Mouse (Mus musculus): ENCODE measurements around the gene Tmem50b. TPM values are rescaled to one million over a fixed set of nuclear protein-coding genes. Genes with fewer than 3 reads are reported as not detected.

Gene Tmem50b
- total RNA-seq, 2 experiments from 2014 or later, result 55.0 to 67.6 TPM

GRCm38 (mm10) chr16:91612525-91612924 lies 14.9 kb upstream of the Tmem50b start:
- intact Hi-C loops (cut with DNase I), result no loop called here
- DNase-seq, result no peak

GRCm38 (mm10) chr16:91611248-91611647 lies 13.6 kb upstream of the Tmem50b start:
- no peak for DNase-seq
- intact Hi-C loops (cut with DNase I), result no loop called here

- peak; percentile 41 to 48 for DNase-seq
- intact Hi-C loops (cut with DNase I), result no loop called here
Observed at GRCm38 (mm10) chr16:91609501-91610245, 12.1 kb upstream of the Tmem50b start.

GRCm38 (mm10) chr16:91606958-91607357 lies 9.4 kb upstream of the Tmem50b start:
- DNase-seq, result no peak
- intact Hi-C loops (cut with DNase I), result no loop called here

GRCm38 (mm10) chr16:91605156-91605555 lies 7.6 kb upstream of the Tmem50b start:
- DNase-seq, result peak in 1 of 2 experiments; percentile 38

GRCm38 (mm10) chr16:91601693-91602092 lies 4.1 kb upstream of the Tmem50b start:
- intact Hi-C loops (cut with DNase I), result no loop called here
- DNase-seq, result no peak

More at GRCm38 (mm10) chr16:91605156-91605555, 7.6 kb upstream of the Tmem50b start:
- intact Hi-C loops (cut with DNase I), result no loop called here

- DNase-seq, result no peak
- intact Hi-C loops (cut with DNase I), result no loop called here
Observed at GRCm38 (mm10) chr16:91601081-91601480, 3.5 kb upstream of the Tmem50b start.

GRCm38 (mm10) chr16:91599242-91599641 lies 1.6 kb upstream of the Tmem50b start:
- intact Hi-C loops (cut with DNase I), result loop anchor here (2.0 to 5.0 kb wide), 3 partner anchors 20 to 52 kb away; partner anchors contain the start of genes Dnajc28, Gart, Ifngr2 and Son
- DNase-seq, result no peak

- intact Hi-C loops (cut with DNase I), result loop anchor here (5.0 kb wide), 2 partner anchors 50 kb away; partner anchors contain the start of genes Gart, Ifngr2 and Son
- peak in 1 of 2 experiments; percentile 18 for DNase-seq
Observed at GRCm38 (mm10) chr16:91596779-91597671, 575 bp downstream of the Tmem50b start.

- intact Hi-C loops (cut with DNase I), result loop anchor here (5.0 kb wide), 2 partner anchors 49 to 51 kb away; partner anchors contain the start of genes Gart, Ifngr2 and Son
- no peak for DNase-seq
Observed at GRCm38 (mm10) chr16:91596397-91596778, 1.2 kb downstream of the Tmem50b start.

GRCm38 (mm10) chr16:91595076-91595475 lies 2.5 kb downstream of the Tmem50b start:
- peak; percentile 25 to 39 for DNase-seq
- intact Hi-C loops (cut with DNase I), result loop anchor here (5.0 kb wide), 2 partner anchors 48 to 52 kb away; partner anchors contain the start of genes Gart, Ifngr2 and Son

GRCm38 (mm10) chr16:91593262-91593661 lies 4.3 kb downstream of the Tmem50b start:
- no peak for DNase-seq
- intact Hi-C loops (cut with DNase I), result no loop called here

GRCm38 (mm10) chr16:91592162-91592561 lies 5.4 kb downstream of the Tmem50b start:
- intact Hi-C loops (cut with DNase I), result no loop called here
- DNase-seq, result no peak

GRCm38 (mm10) chr16:91588703-91589102 lies 8.9 kb downstream of the Tmem50b start:
- intact Hi-C loops (cut with DNase I), result no loop called here

GRCm38 (mm10) chr16:91587730-91588453 lies 9.7 kb downstream of the Tmem50b start:
- intact Hi-C loops (cut with DNase I), result no loop called here
- no peak for DNase-seq

More at GRCm38 (mm10) chr16:91588703-91589102, 8.9 kb downstream of the Tmem50b start:
- DNase-seq, result no peak

- no peak for DNase-seq
- intact Hi-C loops (cut with DNase I), result no loop called here
Observed at GRCm38 (mm10) chr16:91586244-91586643, 11.4 kb downstream of the Tmem50b start.

GRCm38 (mm10) chr16:91585617-91586016 lies 12.0 kb downstream of the Tmem50b start:
- no peak for DNase-seq
- intact Hi-C loops (cut with DNase I), result no loop called here

GRCm38 (mm10) chr16:91582307-91582706 lies 15.3 kb downstream of the Tmem50b start:
- intact Hi-C loops (cut with DNase I), result loop anchor here (1.0 kb wide), 1 partner anchor 70 kb away; no protein-coding TSS in a partner anchor
- peak in 1 of 2 experiments; percentile 41 for DNase-seq

GRCm38 (mm10) chr16:91578980-91579720 lies 18.4 kb downstream of the Tmem50b start:
- intact Hi-C loops (cut with DNase I), result no loop called here
- DNase-seq, result no peak

- intact Hi-C loops (cut with DNase I), result no loop called here
- DNase-seq, result no peak
Observed at GRCm38 (mm10) chr16:91575151-91575550, 22.4 kb downstream of the Tmem50b start.
